Mouse (Mus musculus): ENCODE measurements around the gene Arid1b.
"Not testable (repeated sequence)": the region's sequence is repeated elsewhere in the genome, so short reads cannot be mapped to it uniquely, and the experiment has no call there.

Gene Arid1b

DNA sequence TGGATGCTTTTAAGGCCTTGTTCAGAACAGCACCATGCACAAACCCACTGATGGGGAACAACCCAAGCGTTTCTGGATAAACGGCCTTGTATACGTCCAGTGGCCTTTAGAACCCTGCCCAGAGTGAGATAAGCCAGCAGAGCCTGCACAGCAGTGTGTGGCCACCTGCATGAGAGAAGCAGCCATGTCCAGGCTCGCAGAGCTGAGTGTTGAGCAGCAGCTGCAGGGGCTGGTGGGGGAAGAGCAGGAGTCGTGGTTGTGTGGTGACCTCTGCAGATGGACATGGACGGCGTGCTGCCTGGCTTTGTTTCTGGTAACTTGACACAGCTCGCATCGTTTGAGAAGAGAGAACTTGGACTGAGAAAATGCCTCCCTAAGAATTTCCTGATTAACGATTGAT, 97.8 kb downstream of the Arid1b start:
- DNase-seq, result no peak

- DNase-seq, result not testable (repeated sequence)
Observed at GRCm38 (mm10) chr17:5093343-5093742, 99.2 kb downstream of the Arid1b start.

DNA sequence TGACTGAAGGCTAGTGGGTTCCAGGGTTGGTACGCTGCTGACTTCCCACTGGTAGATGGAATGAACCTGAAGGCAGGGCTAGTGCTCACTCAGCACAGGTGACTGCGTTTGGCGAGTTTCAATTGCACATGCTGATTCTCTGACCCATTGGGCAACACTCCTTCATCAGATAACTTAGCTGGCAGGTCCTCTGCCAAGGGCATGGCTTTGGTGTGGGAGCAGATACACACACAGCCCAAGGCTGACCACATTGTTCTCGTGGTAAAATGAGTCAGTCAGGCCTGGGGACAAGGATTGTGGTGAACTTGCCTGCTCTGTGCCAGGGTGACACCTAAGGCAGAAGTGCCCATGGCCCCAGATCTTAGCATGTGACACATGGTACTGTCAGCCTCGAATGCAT, 100.5 kb downstream of the Arid1b start:
- no peak for DNase-seq

- DNase-seq, result no peak
Observed at GRCm38 (mm10) chr17:5095741-5096140, 101.6 kb downstream of the Arid1b start.

DNA sequence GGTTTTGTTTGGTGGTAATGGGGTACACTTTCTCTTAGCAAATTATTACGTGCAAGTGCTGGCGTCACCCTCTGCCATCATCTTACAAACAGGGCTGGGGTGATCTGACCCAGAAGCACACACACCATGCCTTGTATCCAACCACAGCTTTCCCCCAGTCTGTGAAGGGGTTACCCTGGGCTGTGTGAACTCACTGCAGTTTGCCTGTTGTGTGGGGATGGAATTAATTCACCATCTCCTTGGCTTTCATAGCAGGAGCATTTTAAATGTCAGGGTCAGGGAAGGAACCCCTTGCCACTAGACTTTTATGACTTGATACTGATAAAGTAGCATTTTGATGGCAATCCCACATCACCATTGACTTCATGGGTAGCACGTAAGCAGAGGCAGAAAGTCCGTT, 102.9 kb downstream of the Arid1b start:
- DNase-seq, result no peak

DNA sequence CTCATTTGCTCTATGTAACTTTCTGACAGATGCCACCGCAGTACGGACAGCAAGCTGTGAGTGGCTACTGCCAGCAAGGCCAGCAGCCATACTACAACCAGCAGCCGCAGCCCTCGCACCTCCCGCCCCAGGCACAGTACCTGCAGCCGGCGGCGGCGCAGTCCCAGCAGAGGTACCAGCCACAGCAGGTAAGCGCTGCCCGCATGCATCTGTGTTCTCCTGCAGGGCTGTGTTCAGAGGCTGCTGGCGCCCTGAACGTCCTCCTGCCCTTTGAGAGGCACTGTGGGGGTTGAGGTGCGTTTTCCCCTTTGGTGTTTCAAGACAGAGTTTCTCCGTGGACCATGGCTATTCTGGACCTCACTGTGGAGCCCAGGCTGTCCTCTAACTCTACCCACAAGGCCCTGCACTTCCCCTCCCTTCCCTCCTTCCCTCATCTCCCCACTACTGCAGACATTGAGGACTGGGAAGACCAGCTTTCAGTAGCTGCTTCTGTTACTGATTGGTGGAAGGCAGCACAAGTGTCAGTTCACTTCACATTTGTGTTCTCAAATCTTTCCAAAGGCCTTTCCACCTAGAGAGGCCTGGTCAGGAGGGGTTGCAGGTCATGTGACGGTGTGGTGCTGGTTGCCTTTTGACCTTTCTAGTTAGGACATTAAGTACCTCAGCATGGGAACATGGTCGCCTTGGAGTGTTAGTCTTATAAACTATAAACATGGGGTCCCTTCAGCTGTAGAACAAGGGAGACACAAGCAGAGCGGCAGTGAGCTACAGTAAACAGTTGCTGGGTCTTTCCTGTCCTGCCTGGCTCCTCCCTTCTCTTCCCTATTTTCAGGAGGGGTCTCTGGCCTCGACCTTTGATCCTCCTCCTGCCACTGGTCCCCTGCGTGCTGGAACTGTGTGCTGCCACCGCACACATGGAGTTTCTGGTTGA, 103.7 kb downstream of the Arid1b start:
- no peak for DNase-seq

GRCm38 (mm10) chr17:5098727-5099126, 104.6 kb downstream of the Arid1b start:
- no peak for DNase-seq

- no peak for DNase-seq
Observed at GRCm38 (mm10) chr17:5099238-5099637, 105.1 kb downstream of the Arid1b start.

GRCm38 (mm10) chr17:5101157-5101556, 107.0 kb downstream of the Arid1b start:
- no peak for DNase-seq

- no peak for DNase-seq
Observed at GRCm38 (mm10) chr17:5101887-5102286, 107.8 kb downstream of the Arid1b start.

- no peak for DNase-seq
Observed at GRCm38 (mm10) chr17:5105746-5106145, 111.6 kb downstream of the Arid1b start.

- peak; percentile 31 for DNase-seq
Observed at GRCm38 (mm10) chr17:5106263-5107195, 112.4 kb downstream of the Arid1b start.

- no peak for DNase-seq
Observed at GRCm38 (mm10) chr17:5107501-5107900, 113.4 kb downstream of the Arid1b start.

DNA sequence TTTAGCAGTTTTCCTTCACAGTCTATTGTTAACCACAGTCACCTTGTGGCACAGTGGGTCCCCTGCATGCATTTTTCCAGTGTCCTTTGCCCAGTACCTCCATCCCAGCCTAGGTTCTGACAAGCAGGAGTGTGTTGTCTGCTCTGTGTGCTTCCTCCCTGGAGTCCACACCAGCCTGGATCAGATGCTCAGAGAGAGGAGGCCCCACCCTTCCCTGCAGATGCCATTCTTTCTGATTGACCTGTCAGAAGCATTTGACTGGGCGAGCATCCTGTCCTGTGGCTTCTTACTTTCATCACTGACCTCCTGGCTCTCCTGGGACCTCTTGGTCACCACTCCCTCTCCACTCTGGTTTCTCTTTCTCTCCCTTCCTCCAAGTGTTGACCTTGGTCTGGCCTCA, 113.9 kb downstream of the Arid1b start:
- no peak for DNase-seq

GRCm38 (mm10) chr17:5108546-5109142, 114.5 kb downstream of the Arid1b start:
- DNase-seq, result no peak

DNA sequence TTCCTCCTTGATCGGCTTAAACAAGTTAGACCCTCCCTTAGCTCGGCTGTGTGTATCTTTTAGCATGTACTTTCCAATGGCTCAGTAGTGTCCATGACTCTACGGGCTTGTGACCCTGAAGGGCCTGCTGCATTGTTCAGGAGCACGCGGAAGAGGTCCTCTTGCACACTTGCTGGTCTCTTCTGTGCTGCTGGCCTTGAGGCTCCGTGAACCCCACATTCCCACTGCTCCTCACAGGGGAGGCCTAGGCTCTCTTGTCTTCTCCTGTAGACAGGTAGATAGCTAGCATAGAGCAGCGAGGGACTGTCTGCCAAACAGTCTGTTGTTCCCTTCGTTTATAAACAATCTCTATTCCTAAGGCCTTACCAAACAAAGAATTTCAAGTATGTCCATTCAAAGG, 115.2 kb downstream of the Arid1b start:
- DNase-seq, result no peak

- no peak for DNase-seq
Observed at GRCm38 (mm10) chr17:5110159-5110558, 116.0 kb downstream of the Arid1b start.

DNA sequence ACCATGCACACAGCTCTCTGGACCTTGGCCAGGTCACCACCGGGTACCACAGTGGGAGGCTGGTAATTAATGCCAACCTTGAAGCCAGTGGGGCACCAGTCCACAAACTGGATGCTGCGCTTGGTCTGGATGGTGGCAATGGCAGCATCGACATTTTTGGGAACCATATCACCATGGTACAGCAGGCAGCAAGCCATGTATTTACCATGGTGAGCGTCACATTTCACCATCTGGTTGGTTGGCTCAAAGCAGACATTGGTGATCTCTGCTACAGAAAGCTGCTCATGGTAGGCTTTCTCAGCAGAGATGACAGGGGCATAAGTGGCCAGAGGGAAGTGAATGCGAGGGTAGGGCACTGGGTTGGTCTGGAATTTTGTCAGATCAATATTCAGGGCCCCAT, 116.8 kb downstream of the Arid1b start:
- DNase-seq, result not testable (repeated sequence)

DNA sequence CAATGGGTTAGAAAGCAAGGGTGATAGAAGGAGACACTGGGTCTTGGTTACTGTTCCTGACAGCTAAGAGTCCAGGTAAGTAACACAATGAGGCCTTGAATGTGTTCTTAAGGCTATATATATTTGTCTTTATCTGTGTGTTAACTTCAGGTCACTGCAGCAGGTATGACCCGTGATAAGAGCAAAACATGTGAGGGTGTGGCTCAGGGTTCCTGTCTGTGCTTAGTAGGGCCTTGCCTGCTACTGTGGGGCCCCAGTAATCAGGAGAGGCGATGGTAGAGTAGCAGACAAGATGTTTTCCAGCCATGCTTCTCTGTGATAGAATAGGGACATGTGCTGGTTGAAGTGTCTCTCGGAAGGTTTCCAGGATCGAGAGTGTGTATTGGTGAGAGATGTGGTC, 118.0 kb downstream of the Arid1b start:
- no peak for DNase-seq

- no peak for DNase-seq
Observed at GRCm38 (mm10) chr17:5115952-5116351, 121.8 kb downstream of the Arid1b start.

DNA sequence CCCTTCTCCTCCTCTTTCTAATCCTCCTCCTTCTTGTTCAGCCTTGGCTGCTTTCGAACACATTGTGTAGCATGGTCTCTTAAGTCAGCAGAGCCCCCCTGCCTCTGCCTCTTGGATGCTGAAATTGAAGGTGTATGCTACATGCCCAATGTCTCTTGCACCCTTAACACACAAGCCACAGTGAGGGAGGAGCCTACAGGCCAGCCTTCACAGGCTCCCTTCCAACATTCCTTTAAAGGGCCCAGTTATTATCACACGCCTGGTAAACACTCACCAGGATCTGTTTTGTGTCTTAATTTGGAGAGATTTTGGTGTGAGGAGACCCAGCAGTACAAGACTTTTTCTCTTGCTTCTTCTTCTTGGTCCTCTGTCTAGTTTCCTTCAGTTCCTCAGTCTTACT, 122.9 kb downstream of the Arid1b start:
- DNase-seq, result no peak

DNA sequence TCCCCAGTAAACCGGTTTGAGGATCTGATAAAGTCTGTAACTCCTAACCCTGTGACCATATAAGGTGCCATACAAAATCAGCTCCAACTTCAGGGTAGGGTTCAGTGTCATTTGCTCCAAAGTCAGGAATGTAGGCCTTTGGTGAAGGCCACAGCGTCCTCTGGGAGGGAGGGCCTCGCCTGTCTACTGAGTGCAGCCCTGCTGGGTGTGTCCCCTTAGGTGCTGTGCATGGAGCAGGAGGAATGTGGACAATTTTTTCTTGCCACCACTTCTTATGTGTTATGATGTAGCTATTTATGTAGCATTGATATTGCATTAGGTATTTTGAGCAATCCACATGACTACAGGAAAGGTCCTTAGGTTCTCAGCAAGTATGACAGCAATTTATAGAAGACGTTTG, 124.0 kb downstream of the Arid1b start:
- DNase-seq, result no peak

GRCm38 (mm10) chr17:5124643-5125042, 130.5 kb downstream of the Arid1b start:
- DNase-seq, result no peak

All from right cerebral cortex, adult 18-20 months (tissue).